Mouse (Mus musculus): ENCODE data around the gene Il24. TPM values are rescaled to one million over a fixed set of nuclear protein-coding genes. Genes with fewer than 3 reads are reported as not detected.
A peak's percentile ranks its signal among the peaks of the same experiment; 100 is the strongest.

Il24 gene
- polyA plus RNA-seq, 1 experiment = not detected

DNA sequence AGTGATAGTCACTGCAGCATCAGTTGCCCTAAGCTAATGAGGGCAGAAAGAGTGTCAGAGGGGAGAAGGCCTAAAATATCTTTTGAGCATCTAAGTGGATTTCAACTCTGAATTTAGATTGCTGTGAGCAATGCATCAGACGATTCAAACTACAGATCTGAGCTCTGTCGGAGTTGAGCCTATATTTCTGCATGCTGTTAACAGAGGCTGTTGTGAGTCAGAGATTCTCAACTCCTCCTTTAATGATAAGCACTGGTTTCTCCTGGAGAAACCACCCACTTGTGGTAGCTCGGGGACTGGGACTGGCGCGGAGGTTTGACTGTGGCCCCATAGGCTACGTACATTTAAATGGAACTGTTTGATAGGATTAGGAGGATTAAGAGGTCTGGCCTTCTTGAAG lies 7.2 kb upstream of the Il24 start:
- Histone ChIP-seq H3K4me1 (ENCODE audit: control insufficient read depth, insufficient read depth, low read length) (no peaks in the 10 kb centered on the region), H3K27ac (ENCODE audit: insufficient read depth, low read length) (no peak overlapping the region), H3K9me3 (replicated peaks; ENCODE audit: control insufficient read depth, insufficient read depth, low read length, poor library complexity, severe bottlenecking) (no peaks in the 10 kb centered on the region), H3K9ac (ENCODE audit: low read depth, poor library complexity, severe bottlenecking) (no peak overlapping the region), H3K36me3 (ENCODE audit: control insufficient read depth, insufficient read depth, low read length, poor library complexity, severe bottlenecking) (no peaks in the 10 kb centered on the region), H3K4me3 (ENCODE audit: low read depth, low read length) (no peak overlapping the region), H3K27me3 (ENCODE audit: control insufficient read depth, insufficient read depth, low read length, poor library complexity, severe bottlenecking) (no peaks in the 10 kb centered on the region)
- TF ChIP-seq CTCF (IDR thresholded peaks at IDR 0.05; ENCODE audit: low read depth, low read length) = no peak
- TF ChIP-seq POLR2A (IDR thresholded peaks at IDR 0.05; ENCODE audit: insufficient read depth, low read length) = no peak
- no peak for TF ChIP-seq EP300 (IDR thresholded peaks at IDR 0.05; ENCODE audit: insufficient read depth, low read depth, low read length)

DNA sequence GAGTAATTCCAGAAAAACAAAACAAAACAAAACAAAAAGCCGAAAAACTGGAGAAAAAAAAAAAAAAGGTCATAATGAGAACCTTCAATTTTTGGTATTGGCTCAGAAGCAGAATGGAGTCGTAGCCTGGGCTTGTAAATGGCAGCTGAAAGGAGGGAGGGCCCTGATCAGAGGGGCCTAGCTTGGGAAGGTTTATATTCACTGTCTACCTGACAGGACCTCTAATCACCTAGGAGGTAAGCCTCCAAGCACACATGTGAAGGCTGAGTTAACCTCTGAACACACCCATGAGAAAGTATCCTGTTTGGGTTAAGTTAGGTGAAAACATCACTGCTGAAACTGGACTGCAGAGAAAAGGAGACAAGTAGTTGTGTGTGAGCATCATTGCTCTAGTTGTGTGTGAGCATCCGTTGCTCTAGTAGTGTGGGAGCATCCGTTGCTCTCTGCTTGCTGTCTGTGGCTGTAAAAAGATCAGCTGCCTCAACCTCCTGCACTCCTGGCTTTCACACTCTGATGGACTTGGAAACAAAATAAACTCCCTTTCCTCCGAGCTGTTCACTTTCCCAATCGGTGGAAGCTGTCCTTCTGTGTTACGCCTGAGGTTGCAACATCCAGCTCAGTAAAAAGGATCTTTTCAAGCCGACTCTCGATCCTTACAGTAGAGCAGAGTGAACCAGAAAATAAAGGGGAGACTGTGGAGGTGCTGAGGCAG lies 6.2 kb upstream of the Il24 start:
- Histone ChIP-seq H3K9me3 (replicated peaks; ENCODE audit: control insufficient read depth, insufficient read depth, low read length, poor library complexity, severe bottlenecking) (no peaks in the 10 kb centered on the region), H3K4me1 (ENCODE audit: control insufficient read depth, insufficient read depth, low read length) (no peaks in the 10 kb centered on the region), H3K9ac (ENCODE audit: low read depth, poor library complexity, severe bottlenecking) (no peak overlapping the region), H3K4me3 (ENCODE audit: low read depth, low read length) (no peak overlapping the region), H3K27me3 (ENCODE audit: control insufficient read depth, insufficient read depth, low read length, poor library complexity, severe bottlenecking) (no peaks in the 10 kb centered on the region), H3K27ac (ENCODE audit: insufficient read depth, low read length) (no peak overlapping the region), H3K36me3 (ENCODE audit: control insufficient read depth, insufficient read depth, low read length, poor library complexity, severe bottlenecking) (no peaks in the 10 kb centered on the region)
- TF ChIP-seq POLR2A (IDR thresholded peaks at IDR 0.05; ENCODE audit: insufficient read depth, low read length) = no peak
- TF ChIP-seq CTCF (IDR thresholded peaks at IDR 0.05; ENCODE audit: low read depth, low read length) = no peak
- no peak for TF ChIP-seq EP300 (IDR thresholded peaks at IDR 0.05; ENCODE audit: insufficient read depth, low read depth, low read length)

DNA sequence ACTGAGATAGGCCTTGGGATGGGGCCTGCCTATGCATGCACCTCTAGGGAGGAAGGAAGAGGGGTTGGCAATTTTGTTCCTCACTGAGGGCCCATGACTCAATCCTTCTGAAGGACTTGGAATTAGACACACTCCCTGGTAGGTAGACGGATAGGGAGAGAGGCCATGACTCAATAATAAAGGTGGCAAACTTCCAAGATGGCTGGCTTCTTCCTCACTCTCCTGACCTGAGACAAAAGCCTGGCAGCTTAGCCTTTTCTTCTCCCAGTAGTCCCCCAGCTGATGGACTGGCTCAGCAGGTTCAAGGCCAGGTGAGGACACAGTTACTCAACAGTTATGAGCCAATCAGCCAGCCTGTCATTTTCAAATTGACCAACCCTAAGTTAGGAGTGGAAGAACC lies 5.2 kb upstream of the Il24 start:
- Histone ChIP-seq H3K27ac (ENCODE audit: insufficient read depth, low read length) (no peak overlapping the region), H3K4me3 (ENCODE audit: low read depth, low read length) (no peak overlapping the region), H3K9ac (ENCODE audit: low read depth, poor library complexity, severe bottlenecking) (no peak overlapping the region), H3K9me3 (replicated peaks; ENCODE audit: control insufficient read depth, insufficient read depth, low read length, poor library complexity, severe bottlenecking) (no peaks in the 10 kb centered on the region), H3K4me1 (ENCODE audit: control insufficient read depth, insufficient read depth, low read length) (no peaks in the 10 kb centered on the region), H3K36me3 (ENCODE audit: control insufficient read depth, insufficient read depth, low read length, poor library complexity, severe bottlenecking) (no peaks in the 10 kb centered on the region), H3K27me3 (ENCODE audit: control insufficient read depth, insufficient read depth, low read length, poor library complexity, severe bottlenecking) (no peaks in the 10 kb centered on the region)
- TF ChIP-seq POLR2A (IDR thresholded peaks at IDR 0.05; ENCODE audit: insufficient read depth, low read length) = no peak
- no peak for TF ChIP-seq CTCF (IDR thresholded peaks at IDR 0.05; ENCODE audit: low read depth, low read length)
- TF ChIP-seq EP300 (IDR thresholded peaks at IDR 0.05; ENCODE audit: insufficient read depth, low read depth, low read length) = no peak

GRCm38 (mm10) chr1:130883146-130883545 lies 4.1 kb downstream of the Il24 start:
- TF ChIP-seq POLR2A (IDR thresholded peaks at IDR 0.05; ENCODE audit: insufficient read depth, low read length) = no peak
- TF ChIP-seq EP300 (IDR thresholded peaks at IDR 0.05; ENCODE audit: insufficient read depth, low read depth, low read length) = no peak
- no peak for TF ChIP-seq CTCF (IDR thresholded peaks at IDR 0.05; ENCODE audit: low read depth, low read length)
- no peak overlapping the region for H3K9ac ChIP-seq (ENCODE audit: low read depth, poor library complexity, severe bottlenecking)
- H3K27me3 ChIP-seq (ENCODE audit: control insufficient read depth, insufficient read depth, low read length, poor library complexity, severe bottlenecking) = peaks cover 5% of the 10 kb centered on the region; the same call in 1 of the 2 replicates
- no peak overlapping the region for H3K4me3 ChIP-seq (ENCODE audit: low read depth, low read length)
- no peaks in the 10 kb centered on the region for H3K9me3 ChIP-seq (replicated peaks; ENCODE audit: control insufficient read depth, insufficient read depth, low read length, poor library complexity, severe bottlenecking)
- no peaks in the 10 kb centered on the region for H3K4me1 ChIP-seq (ENCODE audit: control insufficient read depth, insufficient read depth, low read length)
- H3K27ac ChIP-seq (ENCODE audit: insufficient read depth, low read length) = no peak overlapping the region
- no peaks in the 10 kb centered on the region for H3K36me3 ChIP-seq (ENCODE audit: control insufficient read depth, insufficient read depth, low read length, poor library complexity, severe bottlenecking)

- Histone ChIP-seq H3K27ac (ENCODE audit: insufficient read depth, low read length) (no peak overlapping the region), H3K36me3 (ENCODE audit: control insufficient read depth, insufficient read depth, low read length, poor library complexity, severe bottlenecking) (no peaks in the 10 kb centered on the region), H3K27me3 (ENCODE audit: control insufficient read depth, insufficient read depth, low read length, poor library complexity, severe bottlenecking) (peaks cover 5% of the 10 kb centered on the region), H3K9ac (ENCODE audit: low read depth, poor library complexity, severe bottlenecking) (no peak overlapping the region), H3K4me3 (ENCODE audit: low read depth, low read length) (no peak overlapping the region), H3K4me1 (ENCODE audit: control insufficient read depth, insufficient read depth, low read length) (no peaks in the 10 kb centered on the region), H3K9me3 (replicated peaks; ENCODE audit: control insufficient read depth, insufficient read depth, low read length, poor library complexity, severe bottlenecking) (no peaks in the 10 kb centered on the region)
- TF ChIP-seq CTCF (IDR thresholded peaks at IDR 0.05; ENCODE audit: low read depth, low read length) (no peak), EP300 (IDR thresholded peaks at IDR 0.05; ENCODE audit: insufficient read depth, low read depth, low read length) (no peak), POLR2A (IDR thresholded peaks at IDR 0.05; ENCODE audit: insufficient read depth, low read length) (no peak)
Observed at GRCm38 (mm10) chr1:130879927-130880326, 7.3 kb downstream of the Il24 start.

- Histone ChIP-seq H3K4me3 (ENCODE audit: low read depth, low read length) (peak overlapping the region; percentile 54), H3K9me3 (replicated peaks; ENCODE audit: control insufficient read depth, insufficient read depth, low read length, poor library complexity, severe bottlenecking) (no peaks in the 10 kb centered on the region), H3K36me3 (ENCODE audit: control insufficient read depth, insufficient read depth, low read length, poor library complexity, severe bottlenecking) (no peaks in the 10 kb centered on the region), H3K4me1 (ENCODE audit: control insufficient read depth, insufficient read depth, low read length) (no peaks in the 10 kb centered on the region), H3K27me3 (ENCODE audit: control insufficient read depth, insufficient read depth, low read length, poor library complexity, severe bottlenecking) (peaks cover 5% of the 10 kb centered on the region), H3K9ac (ENCODE audit: low read depth, poor library complexity, severe bottlenecking) (peak overlapping the region; percentile 17; the same call in 1 of the 2 replicates), H3K27ac (ENCODE audit: insufficient read depth, low read length) (no peak overlapping the region)
- TF ChIP-seq POLR2A (IDR thresholded peaks at IDR 0.05; ENCODE audit: insufficient read depth, low read length) = no peak
- no peak for TF ChIP-seq CTCF (IDR thresholded peaks at IDR 0.05; ENCODE audit: low read depth, low read length)
- TF ChIP-seq EP300 (IDR thresholded peaks at IDR 0.05; ENCODE audit: insufficient read depth, low read depth, low read length) = no peak
Observed at GRCm38 (mm10) chr1:130877889-130878614, 9.2 kb downstream of the Il24 start.

Measured in ES-Bruce4 (cell line).